Mouse (Mus musculus) E14TG2a.4 (cell line): ENCODE data around the gene Ubqln3.

Source experiments
- CTCF ChIP-seq: conservative IDR thresholded peaks from 2 replicates; pipeline ENCODE4 v1.5.1; 2014; ENCODE audit warnings: low read length
- NANOG ChIP-seq: IDR thresholded peaks from 2 replicates; pipeline ENCODE4 v1.6.1; 2014; ENCODE audit warnings: borderline replicate concordance, low read length, mixed read lengths
- POU5F1 ChIP-seq: IDR thresholded peaks from 2 replicates; pipeline ENCODE4 v1.6.1; 2014; ENCODE audit warnings: low read length, borderline replicate concordance

DNA sequence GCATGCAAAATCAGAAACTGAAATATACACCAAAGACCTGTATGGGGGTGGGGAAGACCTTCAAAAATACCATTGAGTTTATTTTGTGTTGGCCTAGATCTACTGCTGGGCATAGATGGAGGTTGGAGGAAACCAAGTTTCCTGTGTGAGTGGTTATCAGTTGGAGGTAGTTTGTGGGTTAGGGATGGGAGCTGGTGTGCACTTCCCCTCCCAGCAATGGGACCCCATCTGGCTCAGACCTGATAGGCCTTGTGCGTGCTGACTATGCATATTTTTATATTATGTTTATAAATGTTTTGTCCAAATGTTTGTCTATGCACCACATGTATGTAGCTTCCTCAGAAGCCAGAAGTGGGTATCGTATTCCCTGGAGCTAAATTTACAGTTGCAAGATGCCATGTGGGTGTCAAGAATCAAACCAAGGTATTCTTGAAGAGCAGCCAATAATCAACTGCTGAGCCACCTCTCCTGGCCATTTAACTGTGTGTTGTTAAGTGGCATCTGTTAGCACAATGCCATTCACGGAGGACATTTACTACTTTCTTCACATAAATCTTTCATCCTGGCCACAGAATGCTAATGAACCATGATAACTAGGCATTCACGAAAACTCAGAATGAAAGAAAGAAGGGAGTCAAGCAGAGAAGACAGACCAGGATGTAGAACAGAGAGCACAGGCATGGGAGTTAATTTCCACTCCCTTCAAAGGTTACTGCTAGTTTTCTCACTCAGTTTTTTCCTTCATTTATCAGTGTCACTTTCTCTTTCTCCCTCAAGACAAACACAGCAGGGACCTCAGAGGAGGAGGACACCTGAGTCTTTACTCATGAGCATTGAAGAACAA lies 38.9 kb downstream of the Ubqln3 start:
- TF ChIP-seq CTCF (no peak), NANOG (no peak), POU5F1 (no peak)
